Mouse (Mus musculus): Measurements from ENCODE around the gene G6pc3. TPM values are rescaled to one million over a fixed set of nuclear protein-coding genes. Genes with fewer than 3 reads are reported as not detected.
A peak's percentile ranks its signal among the peaks of the same experiment; 100 is the strongest.

The G6pc3 gene
- polyA plus RNA-seq, 1 experiment, result 40.0 TPM

- H3K27ac ChIP-seq (ENCODE audit: insufficient read depth, low read length), result no peak overlapping the region
- no peak overlapping the region for H3K4me3 ChIP-seq (ENCODE audit: insufficient read depth, low read length)
- peaks cover 6% of the 10 kb centered on the region for H3K4me1 ChIP-seq (ENCODE audit: control insufficient read depth, insufficient read depth, low read length)
- TF ChIP-seq POLR2A (IDR thresholded peaks at IDR 0.05; ENCODE audit: low read depth, low read length), result no peak
- TF ChIP-seq CTCF (IDR thresholded peaks at IDR 0.05; ENCODE audit: borderline replicate concordance, insufficient read depth, low read length), result peak; percentile 32; the same call in 1 of the 2 replicates
Observed at GRCm38 (mm10) chr11:102201408-102201821, 12.0 kb downstream of the G6pc3 start.

- no peak overlapping the region for H3K4me3 ChIP-seq (ENCODE audit: insufficient read depth, low read length)
- H3K4me1 ChIP-seq (ENCODE audit: control insufficient read depth, insufficient read depth, low read length), result peaks cover 17% of the 10 kb centered on the region
- H3K27ac ChIP-seq (ENCODE audit: insufficient read depth, low read length), result no peak overlapping the region
- TF ChIP-seq POLR2A (IDR thresholded peaks at IDR 0.05; ENCODE audit: low read depth, low read length) (no peak), CTCF (IDR thresholded peaks at IDR 0.05; ENCODE audit: borderline replicate concordance, insufficient read depth, low read length) (no peak)
Observed at GRCm38 (mm10) chr11:102206481-102206880, 17.1 kb downstream of the G6pc3 start.

GRCm38 (mm10) chr11:102207825-102208777 lies 18.7 kb downstream of the G6pc3 start:
- TF ChIP-seq CTCF (IDR thresholded peaks at IDR 0.05; ENCODE audit: borderline replicate concordance, insufficient read depth, low read length) (no peak), POLR2A (IDR thresholded peaks at IDR 0.05; ENCODE audit: low read depth, low read length) (no peak)
- no peak overlapping the region for H3K27ac ChIP-seq (ENCODE audit: insufficient read depth, low read length)
- peaks cover 11% of the 10 kb centered on the region; the same call in 1 of the 2 replicates for H3K4me1 ChIP-seq (ENCODE audit: control insufficient read depth, insufficient read depth, low read length)
- no peak overlapping the region for H3K4me3 ChIP-seq (ENCODE audit: insufficient read depth, low read length)

GRCm38 (mm10) chr11:102208846-102209245 lies 19.4 kb downstream of the G6pc3 start:
- TF ChIP-seq POLR2A (IDR thresholded peaks at IDR 0.05; ENCODE audit: low read depth, low read length) (no peak), CTCF (IDR thresholded peaks at IDR 0.05; ENCODE audit: borderline replicate concordance, insufficient read depth, low read length) (no peak)
- no peak overlapping the region for H3K27ac ChIP-seq (ENCODE audit: insufficient read depth, low read length)
- no peak overlapping the region for H3K4me3 ChIP-seq (ENCODE audit: insufficient read depth, low read length)
- H3K4me1 ChIP-seq (ENCODE audit: control insufficient read depth, insufficient read depth, low read length), result peaks cover 11% of the 10 kb centered on the region; the same call in 1 of the 2 replicates

- no peak overlapping the region for H3K27ac ChIP-seq (ENCODE audit: insufficient read depth, low read length)
- no peak for TF ChIP-seq POLR2A (IDR thresholded peaks at IDR 0.05; ENCODE audit: low read depth, low read length)
- TF ChIP-seq CTCF (IDR thresholded peaks at IDR 0.05; ENCODE audit: borderline replicate concordance, insufficient read depth, low read length), result no peak
- H3K4me3 ChIP-seq (ENCODE audit: insufficient read depth, low read length), result no peak overlapping the region
- peaks cover 11% of the 10 kb centered on the region; the same call in 1 of the 2 replicates for H3K4me1 ChIP-seq (ENCODE audit: control insufficient read depth, insufficient read depth, low read length)
Observed at GRCm38 (mm10) chr11:102209742-102210141, 20.3 kb downstream of the G6pc3 start.

- Histone ChIP-seq H3K27ac (ENCODE audit: insufficient read depth, low read length) (no peak overlapping the region), H3K4me3 (ENCODE audit: insufficient read depth, low read length) (no peak overlapping the region), H3K4me1 (ENCODE audit: control insufficient read depth, insufficient read depth, low read length) (peaks cover 11% of the 10 kb centered on the region; the same call in 1 of the 2 replicates)
- TF ChIP-seq CTCF (IDR thresholded peaks at IDR 0.05; ENCODE audit: borderline replicate concordance, insufficient read depth, low read length), result no peak
- TF ChIP-seq POLR2A (IDR thresholded peaks at IDR 0.05; ENCODE audit: low read depth, low read length), result no peak
Observed at GRCm38 (mm10) chr11:102210185-102210584, 20.8 kb downstream of the G6pc3 start.

- no peak overlapping the region for H3K4me3 ChIP-seq (ENCODE audit: insufficient read depth, low read length)
- no peak for TF ChIP-seq POLR2A (IDR thresholded peaks at IDR 0.05; ENCODE audit: low read depth, low read length)
- TF ChIP-seq CTCF (IDR thresholded peaks at IDR 0.05; ENCODE audit: borderline replicate concordance, insufficient read depth, low read length), result no peak
- H3K4me1 ChIP-seq (ENCODE audit: control insufficient read depth, insufficient read depth, low read length), result peaks cover 17% of the 10 kb centered on the region
- H3K27ac ChIP-seq (ENCODE audit: insufficient read depth, low read length), result no peak overlapping the region
Observed at GRCm38 (mm10) chr11:102211011-102211410, 21.6 kb downstream of the G6pc3 start.

GRCm38 (mm10) chr11:102211936-102212341 lies 22.5 kb downstream of the G6pc3 start:
- H3K27ac ChIP-seq (ENCODE audit: insufficient read depth, low read length), result no peak overlapping the region

GRCm38 (mm10) chr11:102214430-102215156 lies 25.2 kb downstream of the G6pc3 start:
- Histone ChIP-seq H3K4me3 (ENCODE audit: insufficient read depth, low read length) (no peak overlapping the region), H3K27ac (ENCODE audit: insufficient read depth, low read length) (no peak overlapping the region), H3K4me1 (ENCODE audit: control insufficient read depth, insufficient read depth, low read length) (peaks cover 26% of the 10 kb centered on the region)
- TF ChIP-seq CTCF (IDR thresholded peaks at IDR 0.05; ENCODE audit: borderline replicate concordance, insufficient read depth, low read length) (no peak), POLR2A (IDR thresholded peaks at IDR 0.05; ENCODE audit: low read depth, low read length) (no peak)

More at GRCm38 (mm10) chr11:102211936-102212341, 22.5 kb downstream of the G6pc3 start:
- TF ChIP-seq POLR2A (IDR thresholded peaks at IDR 0.05; ENCODE audit: low read depth, low read length) (no peak), CTCF (IDR thresholded peaks at IDR 0.05; ENCODE audit: borderline replicate concordance, insufficient read depth, low read length) (no peak)
- H3K4me3 ChIP-seq (ENCODE audit: insufficient read depth, low read length), result no peak overlapping the region
- H3K4me1 ChIP-seq (ENCODE audit: control insufficient read depth, insufficient read depth, low read length), result peaks cover 23% of the 10 kb centered on the region
